Mouse (Mus musculus): ENCODE results near the gene Prpsap1. TPM values are rescaled to one million over a fixed set of nuclear protein-coding genes. Genes with fewer than 3 reads are reported as not detected.

The Prpsap1 gene
- 173 and 183 TPM in 2 replicates for polyA plus RNA-seq (2014; fragmentation: Nextera tagmentation; extraction: Ambion mirVana)

DNA sequence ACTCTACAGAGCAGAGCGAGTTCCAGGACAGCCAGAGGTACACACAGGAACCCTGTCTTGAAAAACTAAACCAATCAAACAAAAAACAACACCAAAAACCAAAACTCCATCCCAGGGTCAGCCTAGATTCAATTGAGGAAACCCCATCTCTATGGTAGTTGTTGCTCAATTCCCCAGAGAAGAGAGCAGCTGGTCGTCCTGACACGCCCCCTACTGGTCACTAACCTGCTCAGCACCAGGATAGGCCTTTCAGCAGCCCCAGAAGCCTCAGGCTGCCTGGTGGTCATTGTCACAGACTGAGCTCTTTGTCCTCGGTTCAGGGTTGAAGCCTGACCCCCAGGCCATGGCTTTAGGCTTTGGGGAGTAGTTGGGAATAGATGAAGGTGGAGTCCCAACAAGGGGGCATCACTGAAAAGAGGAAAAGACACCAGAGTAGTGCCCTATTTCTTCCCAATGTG is at the start of gene Prpsap1:
Prpsap1 (minus strand) TSS at position 408 of the 458 bp plus-strand sequence.
- Histone ChIP-seq H3K27ac (ENCODE audit: low read depth, low read length) (peak within 1 kb of the TSS; percentile 16), H3K4me2 (no peak within 1 kb of the TSS), H3K9me3 (ENCODE audit: control insufficient read depth, low read length) (no peaks in the 10 kb centered on the region), H3K27me3 (ENCODE audit: control insufficient read depth, insufficient read depth, low read length) (no peaks in the 10 kb centered on the region), H3K36me3 (ENCODE audit: control insufficient read depth, insufficient read depth, low read length) (no peaks in the 10 kb centered on the region), H3K4me3 (ENCODE audit: low read depth, low read length) (no peak within 1 kb of the TSS), H3K9ac (ENCODE audit: low read length) (no peak within 1 kb of the TSS), H3K4me1 (ENCODE audit: control insufficient read depth, insufficient read depth, low read length) (peaks cover 6% of the 10 kb centered on the region)
- WGBS, result 29% methylated on average over 4 of the region's 4 CpGs
- ATAC-seq (ENCODE audit: low FRiP score) (no peak), DNase-seq (ENCODE audit: low spot score, missing footprints) (peak; percentile 96)

DNA sequence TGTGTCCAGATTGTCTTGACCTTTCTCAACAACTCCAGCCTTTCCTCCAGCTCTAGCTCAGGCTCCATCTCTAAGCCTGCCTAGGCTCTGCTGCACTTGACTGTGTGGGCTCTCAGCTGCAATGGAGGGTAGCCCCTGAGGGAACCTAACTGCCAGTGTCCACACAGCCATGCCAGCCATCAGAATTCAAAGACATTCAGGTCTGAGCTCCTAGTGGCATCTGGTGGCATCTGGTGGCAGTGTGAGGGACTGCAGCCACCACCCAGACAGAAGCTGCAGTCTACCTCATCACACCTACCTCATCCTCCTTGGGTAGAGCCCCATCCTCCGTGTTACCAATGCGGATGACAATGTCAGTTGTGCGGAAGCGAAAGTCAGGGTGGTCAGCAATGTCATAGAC is 49.1 kb upstream of the Prpsap1 start:
- 87% methylated on average over 4 of the region's 4 CpGs for WGBS
- Histone ChIP-seq H3K27me3 (ENCODE audit: control insufficient read depth, insufficient read depth, low read length) (no peaks in the 10 kb centered on the region), H3K9ac (ENCODE audit: low read length) (no peak overlapping the region)

GRCm38 (mm10) chr11:116541183-116541582 is 47.2 kb upstream of the Prpsap1 start:
- Histone ChIP-seq H3K27ac (ENCODE audit: low read depth, low read length) (no peak overlapping the region), H3K4me1 (ENCODE audit: control insufficient read depth, insufficient read depth, low read length) (no peaks in the 10 kb centered on the region), H3K9me3 (ENCODE audit: control insufficient read depth, low read length) (no peaks in the 10 kb centered on the region), H3K36me3 (ENCODE audit: control insufficient read depth, insufficient read depth, low read length) (peaks cover 43% of the 10 kb centered on the region), H3K4me2 (no peak overlapping the region), H3K27me3 (ENCODE audit: control insufficient read depth, insufficient read depth, low read length) (no peaks in the 10 kb centered on the region), H3K9ac (ENCODE audit: low read length) (no peak overlapping the region), H3K4me3 (ENCODE audit: low read depth, low read length) (no peak overlapping the region)
- DNase-seq (ENCODE audit: low spot score, missing footprints), result no peak
- WGBS, result 92% methylated on average over 11 of the region's 11 CpGs
- no peak for ATAC-seq (ENCODE audit: low FRiP score)

More for the DNA sequence above, 49.1 kb upstream of the Prpsap1 start:
- peak; percentile 87 for DNase-seq (ENCODE audit: low spot score, missing footprints)
- H3K9me3 ChIP-seq (ENCODE audit: control insufficient read depth, low read length), result no peaks in the 10 kb centered on the region
- H3K4me3 ChIP-seq (ENCODE audit: low read depth, low read length), result no peak overlapping the region
- no peaks in the 10 kb centered on the region for H3K4me1 ChIP-seq (ENCODE audit: control insufficient read depth, insufficient read depth, low read length)
- ATAC-seq (ENCODE audit: low FRiP score), result no peak
- H3K4me2 ChIP-seq, result no peak overlapping the region
- H3K27ac ChIP-seq (ENCODE audit: low read depth, low read length), result no peak overlapping the region
- peaks cover 43% of the 10 kb centered on the region for H3K36me3 ChIP-seq (ENCODE audit: control insufficient read depth, insufficient read depth, low read length)

- H3K9ac ChIP-seq (ENCODE audit: low read length), result no peak overlapping the region
- H3K4me1 ChIP-seq (ENCODE audit: control insufficient read depth, insufficient read depth, low read length), result peaks cover 7% of the 10 kb centered on the region
- no peak overlapping the region for H3K4me3 ChIP-seq (ENCODE audit: low read depth, low read length)
- no peak overlapping the region for H3K4me2 ChIP-seq
- WGBS, result 91% methylated on average over 12 of the region's 12 CpGs
- no peak for ATAC-seq (ENCODE audit: low FRiP score)
- peaks cover 10% of the 10 kb centered on the region for H3K27me3 ChIP-seq (ENCODE audit: control insufficient read depth, insufficient read depth, low read length)
- DNase-seq (ENCODE audit: low spot score, missing footprints), result peak; percentile 82
- no peak overlapping the region for H3K27ac ChIP-seq (ENCODE audit: low read depth, low read length)
- H3K9me3 ChIP-seq (ENCODE audit: control insufficient read depth, low read length), result no peaks in the 10 kb centered on the region
- H3K36me3 ChIP-seq (ENCODE audit: control insufficient read depth, insufficient read depth, low read length), result peaks cover 25% of the 10 kb centered on the region
Observed at GRCm38 (mm10) chr11:116538142-116538735, 44.2 kb upstream of the Prpsap1 start.

DNA sequence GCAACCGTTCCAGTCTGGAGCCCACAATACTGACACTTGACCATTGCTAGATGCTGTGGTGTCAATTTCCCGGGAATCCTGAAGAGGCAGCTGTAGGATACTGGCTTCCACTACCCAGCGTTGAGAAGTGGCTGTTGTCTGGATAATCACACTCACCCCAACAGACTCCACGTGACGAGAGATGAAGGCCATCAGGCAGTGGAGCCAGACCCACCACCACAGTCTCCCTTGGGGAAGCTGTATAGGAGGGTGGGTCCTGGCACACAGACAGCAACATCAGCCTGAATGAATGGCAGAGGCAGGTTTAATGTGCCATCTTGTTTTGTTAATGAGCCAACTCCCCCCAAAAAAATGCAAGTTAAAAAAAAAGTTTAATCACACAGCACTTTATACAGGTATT is 43.4 kb upstream of the Prpsap1 start:
- Histone ChIP-seq H3K4me3 (ENCODE audit: low read depth, low read length) (no peak overlapping the region), H3K4me2 (no peak overlapping the region), H3K27me3 (ENCODE audit: control insufficient read depth, insufficient read depth, low read length) (peaks cover 18% of the 10 kb centered on the region), H3K4me1 (ENCODE audit: control insufficient read depth, insufficient read depth, low read length) (peaks cover 16% of the 10 kb centered on the region), H3K9ac (ENCODE audit: low read length) (no peak overlapping the region), H3K36me3 (ENCODE audit: control insufficient read depth, insufficient read depth, low read length) (peaks cover 20% of the 10 kb centered on the region), H3K27ac (ENCODE audit: low read depth, low read length) (no peak overlapping the region), H3K9me3 (ENCODE audit: control insufficient read depth, low read length) (no peaks in the 10 kb centered on the region)
- DNase-seq (ENCODE audit: low spot score, missing footprints) (peak; percentile 79), ATAC-seq (ENCODE audit: low FRiP score) (no peak)
- 78% methylated on average over 5 of the region's 5 CpGs for WGBS

DNA sequence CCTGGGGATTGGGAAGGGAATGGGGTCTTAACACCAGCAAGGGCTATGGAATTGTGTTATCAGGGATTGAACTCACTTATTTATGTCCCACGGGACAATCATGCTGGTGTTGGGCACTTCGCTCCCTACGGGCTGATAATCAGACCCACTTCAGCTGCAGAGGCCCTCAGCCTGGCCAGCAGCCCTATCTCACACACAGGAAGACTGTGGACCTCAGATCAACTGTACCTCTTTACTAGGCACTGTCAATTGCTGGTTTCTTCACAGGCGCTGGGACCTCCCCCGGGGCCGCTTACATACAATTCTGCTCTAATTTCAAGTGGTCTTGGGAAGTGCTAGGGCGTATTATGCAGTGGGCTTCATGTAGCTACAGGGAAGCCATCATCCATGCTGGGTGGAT is 42.7 kb upstream of the Prpsap1 start:
- no peaks in the 10 kb centered on the region for H3K9me3 ChIP-seq (ENCODE audit: control insufficient read depth, low read length)
- H3K27me3 ChIP-seq (ENCODE audit: control insufficient read depth, insufficient read depth, low read length), result peaks cover 25% of the 10 kb centered on the region
- peaks cover 22% of the 10 kb centered on the region for H3K4me1 ChIP-seq (ENCODE audit: control insufficient read depth, insufficient read depth, low read length)
- 90% methylated on average over 7 of the region's 7 CpGs for WGBS
- H3K36me3 ChIP-seq (ENCODE audit: control insufficient read depth, insufficient read depth, low read length), result peaks cover 18% of the 10 kb centered on the region
- no peak for ATAC-seq (ENCODE audit: low FRiP score)
- H3K4me2 ChIP-seq, result no peak overlapping the region
- H3K4me3 ChIP-seq (ENCODE audit: low read depth, low read length), result no peak overlapping the region
- no peak overlapping the region for H3K9ac ChIP-seq (ENCODE audit: low read length)
- DNase-seq (ENCODE audit: low spot score, missing footprints), result peak; percentile 81
- no peak overlapping the region for H3K27ac ChIP-seq (ENCODE audit: low read depth, low read length)

- Histone ChIP-seq H3K27ac (ENCODE audit: low read depth, low read length) (no peak overlapping the region), H3K9ac (ENCODE audit: low read length) (no peak overlapping the region), H3K36me3 (ENCODE audit: control insufficient read depth, insufficient read depth, low read length) (peaks cover 9% of the 10 kb centered on the region), H3K27me3 (ENCODE audit: control insufficient read depth, insufficient read depth, low read length) (peaks cover 37% of the 10 kb centered on the region), H3K4me3 (ENCODE audit: low read depth, low read length) (peak overlapping the region; percentile 48), H3K4me2 (peak overlapping the region; percentile 87), H3K9me3 (ENCODE audit: control insufficient read depth, low read length) (no peaks in the 10 kb centered on the region), H3K4me1 (ENCODE audit: control insufficient read depth, insufficient read depth, low read length) (peaks cover 36% of the 10 kb centered on the region)
- DNase-seq (ENCODE audit: low spot score, missing footprints) (peak; percentile 97), ATAC-seq (ENCODE audit: low FRiP score) (peak; percentile 14; the same call in 1 of the 2 replicates)
- 21% methylated on average over 20 of the region's 20 CpGs for WGBS
Observed at GRCm38 (mm10) chr11:116534154-116534865, 40.3 kb upstream of the Prpsap1 start.

DNA sequence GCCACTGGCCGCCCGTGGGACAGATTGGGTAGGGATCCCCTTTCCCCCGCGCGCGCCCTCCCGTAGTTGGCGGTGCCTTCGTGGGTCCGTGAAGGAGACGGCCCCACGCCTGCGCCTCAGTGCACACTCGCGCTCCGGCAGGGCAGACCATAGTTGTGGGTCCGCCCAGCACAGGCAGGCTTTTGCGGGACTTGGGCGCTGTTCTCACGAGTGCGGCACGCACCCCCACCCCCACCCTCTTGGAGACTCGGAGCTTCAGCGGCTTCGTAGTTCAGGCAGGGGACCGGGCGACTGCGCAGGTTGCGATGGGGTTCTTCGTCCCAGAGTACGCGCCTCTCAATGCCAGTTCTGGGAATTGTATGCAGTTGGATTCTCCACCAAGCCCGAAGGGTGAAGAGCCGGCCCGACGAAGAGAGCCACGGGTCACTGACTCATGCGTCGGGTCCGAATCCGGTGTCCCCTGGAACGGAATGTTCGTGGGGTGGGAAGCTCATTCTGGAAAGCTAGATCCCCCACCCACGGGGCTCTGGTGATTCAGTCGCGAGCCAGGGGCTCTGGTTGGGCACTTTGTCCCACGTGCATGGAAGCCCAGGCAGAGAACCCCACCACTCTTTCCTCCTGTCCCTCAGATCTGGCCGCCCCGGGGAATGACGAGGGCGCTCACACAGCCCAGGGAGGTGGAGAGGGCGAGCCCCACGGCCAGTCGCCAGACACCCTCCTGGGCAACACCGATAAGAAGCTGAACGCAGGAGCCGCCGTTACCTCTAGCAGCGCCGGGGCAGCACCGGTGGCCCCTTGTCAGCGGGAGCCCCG is 39.5 kb upstream of the Prpsap1 start:
- WGBS, result under 1% methylated on average over 63 of the region's 63 CpGs

More for the DNA sequence above, 39.5 kb upstream of the Prpsap1 start:
- Histone ChIP-seq H3K4me3 (ENCODE audit: low read depth, low read length) (peak overlapping the region; percentile 48), H3K9me3 (ENCODE audit: control insufficient read depth, low read length) (no peaks in the 10 kb centered on the region), H3K36me3 (ENCODE audit: control insufficient read depth, insufficient read depth, low read length) (peaks cover 1% of the 10 kb centered on the region; the same call in 1 of the 2 replicates), H3K4me2 (peak overlapping the region; percentile 87), H3K9ac (ENCODE audit: low read length) (peak overlapping the region; percentile 54), H3K4me1 (ENCODE audit: control insufficient read depth, insufficient read depth, low read length) (peaks cover 36% of the 10 kb centered on the region), H3K27me3 (ENCODE audit: control insufficient read depth, insufficient read depth, low read length) (peaks cover 37% of the 10 kb centered on the region), H3K27ac (ENCODE audit: low read depth, low read length) (no peak overlapping the region)
- peak; percentile 45 for ATAC-seq (ENCODE audit: low FRiP score)
- DNase-seq (ENCODE audit: low spot score, missing footprints), result peak; percentile 96

Data from midbrain, embryonic 11.5 days (tissue).